Mouse (Mus musculus): ENCODE data around the gene Zkscan6.

DNA sequence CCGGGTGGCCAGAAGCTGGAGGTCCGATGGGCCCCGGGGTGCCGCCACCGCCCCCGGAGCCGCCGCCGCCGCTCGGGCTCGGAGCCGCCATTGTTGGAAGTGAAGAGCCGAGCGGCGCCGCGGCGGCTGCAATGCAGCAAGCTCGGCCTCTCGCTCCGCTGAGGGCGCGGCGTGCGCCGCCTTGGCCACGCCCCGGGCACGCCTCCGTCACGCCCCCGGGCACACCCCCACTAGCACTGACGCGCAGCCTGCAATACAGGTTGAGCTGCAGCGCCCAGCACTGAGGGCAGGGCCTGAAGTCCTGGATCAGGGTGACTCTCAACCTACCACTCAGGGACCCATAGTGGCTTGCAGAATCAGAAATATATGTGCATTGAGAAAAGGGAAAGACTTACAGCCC lies 18.8 kb upstream of the Zkscan6 start, which contains the start of gene Map2k4:
- no peak for TF ChIP-seq FLI1 (IDR thresholded peaks at IDR 0.05; ENCODE audit: low read length)
- TF ChIP-seq GATA1 (IDR thresholded peaks at IDR 0.05; ENCODE audit: borderline replicate concordance, low read length): no peak
